Mouse (Mus musculus): ENCODE results near the gene Ankrd13d. TPM values are rescaled to one million over a fixed set of nuclear protein-coding genes. Genes with fewer than 3 reads are reported as not detected.
"Not testable (repeated sequence)": the region's sequence is repeated elsewhere in the genome, so short reads cannot be mapped to it uniquely, and the experiment has no call there.

Gene Ankrd13d
- total RNA-seq, 2 experiments from 2014 or later = 2.2 to 2.6 TPM

GRCm38 (mm10) chr19:4264171-4264780 lies 18.7 kb downstream of the Ankrd13d start:
- no peak for DNase-seq (ENCODE audit: low spot score in 2 of 2)

- DNase-seq (ENCODE audit: low spot score in 2 of 2) = no peak
Observed at GRCm38 (mm10) chr19:4263702-4264101, 19.2 kb downstream of the Ankrd13d start.

DNA sequence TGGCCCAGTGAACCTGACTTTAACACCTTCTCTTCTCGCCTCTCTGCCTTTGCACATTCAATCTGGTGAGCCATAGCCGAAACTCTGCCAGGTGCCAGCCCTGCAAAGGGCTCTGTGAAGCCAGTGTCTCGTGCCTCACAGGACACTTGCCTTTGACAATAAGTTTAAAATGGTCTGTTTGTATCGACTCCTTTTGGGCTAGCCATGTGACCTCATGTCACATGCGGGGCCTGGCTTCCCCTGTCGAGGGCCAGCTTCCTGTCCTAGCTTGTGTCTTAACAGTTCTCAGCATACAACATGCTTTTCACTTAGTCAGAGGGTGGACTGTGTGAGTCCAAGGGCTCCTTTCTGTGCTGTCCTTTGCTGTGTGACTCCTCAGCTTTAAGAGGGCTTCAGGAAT lies 20.2 kb downstream of the Ankrd13d start:
- DNase-seq (ENCODE audit: low spot score in 2 of 2) = no peak

DNA sequence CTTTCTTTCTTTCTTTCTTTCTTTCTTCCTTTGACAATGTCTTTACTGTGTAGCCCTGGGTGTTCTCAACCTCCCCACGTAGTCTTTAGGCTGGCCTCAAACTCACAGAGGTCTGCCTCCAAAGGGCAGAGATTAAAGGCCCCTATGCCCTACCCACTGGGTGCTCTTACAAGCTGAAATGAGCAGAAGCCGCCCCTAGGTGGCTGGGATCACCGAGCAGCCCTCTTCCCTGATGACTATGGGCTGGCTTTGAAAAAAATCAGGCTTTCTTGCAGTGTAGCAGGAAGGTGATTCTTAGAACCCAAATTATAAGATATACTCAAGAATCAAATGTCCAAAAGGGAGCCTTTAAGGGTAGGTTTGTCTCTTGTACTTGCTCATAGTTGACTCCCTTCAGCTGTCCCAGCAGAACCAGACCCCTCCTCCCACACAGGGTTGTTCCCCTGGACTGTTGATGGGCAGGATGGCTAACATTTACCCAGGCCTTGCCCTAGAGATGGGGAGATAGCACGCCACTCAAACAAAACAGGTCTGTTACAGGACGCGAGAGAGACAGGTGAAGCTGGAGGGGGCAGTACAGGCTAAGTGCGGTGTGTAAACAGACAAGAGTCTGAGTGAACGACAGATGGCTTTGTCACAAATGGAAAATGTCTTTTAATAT lies 21.8 kb downstream of the Ankrd13d start:
- DNase-seq (ENCODE audit: low spot score in 2 of 2) = no peak

GRCm38 (mm10) chr19:4257897-4258252 lies 25.1 kb downstream of the Ankrd13d start:
- no peak for DNase-seq (ENCODE audit: low spot score in 2 of 2)

DNA sequence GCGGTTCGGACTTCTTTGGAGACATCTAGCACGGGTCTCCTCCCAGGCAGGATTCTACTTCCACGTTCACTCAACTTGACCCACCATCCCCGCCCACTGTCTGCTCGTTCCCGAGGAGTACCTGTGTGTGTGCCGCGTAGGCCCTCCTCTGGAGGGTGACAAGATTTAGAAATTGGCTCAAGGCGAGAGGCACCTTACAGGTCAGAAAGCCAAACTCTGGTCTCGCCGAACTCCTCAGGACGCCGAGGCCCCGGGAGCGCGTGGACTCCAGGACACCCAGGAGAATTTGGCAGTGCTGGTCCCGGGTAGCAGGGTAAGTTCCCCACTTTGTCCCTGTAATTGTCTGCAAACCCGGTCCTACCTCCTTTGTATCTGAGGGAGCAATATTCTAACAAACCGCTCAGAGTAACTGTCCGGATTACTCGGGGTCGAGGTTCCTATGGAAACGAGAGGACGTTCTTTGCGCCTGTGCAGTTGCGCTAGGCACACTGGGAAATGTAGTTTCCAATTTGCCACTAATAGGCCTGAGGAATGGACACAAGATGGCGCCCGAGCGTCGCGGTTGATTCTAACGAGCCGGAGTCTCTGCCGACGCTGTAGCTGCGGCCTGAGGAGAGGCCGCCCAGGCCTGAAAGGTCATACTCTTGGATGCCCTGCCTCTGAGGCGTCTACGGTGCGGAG lies 25.6 kb downstream of the Ankrd13d start:
- DNase-seq (ENCODE audit: low spot score in 2 of 2) = peak; percentile 81 to 92

- DNase-seq (ENCODE audit: low spot score in 2 of 2) = no peak
Observed at GRCm38 (mm10) chr19:4255583-4256162, 27.3 kb downstream of the Ankrd13d start.

DNA sequence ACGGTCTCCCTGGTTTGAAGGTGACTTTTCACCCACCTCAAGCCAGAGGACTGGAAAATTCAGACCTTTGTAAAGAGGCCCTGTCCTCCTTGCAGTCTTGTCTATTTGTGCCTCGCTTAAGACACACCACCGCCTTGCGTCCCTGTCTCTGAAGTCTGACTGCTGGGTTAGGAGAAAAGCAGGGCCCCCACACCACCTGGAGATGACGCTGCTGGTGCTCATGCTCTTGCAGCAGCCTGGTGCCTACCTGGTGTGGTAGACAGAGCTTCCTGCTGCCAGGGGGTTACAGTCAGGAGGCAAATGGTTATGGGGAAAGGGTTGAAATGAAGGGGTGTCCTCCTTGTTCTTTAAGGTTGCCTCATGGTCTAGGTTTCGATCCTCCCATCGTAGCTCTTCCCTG lies 28.7 kb downstream of the Ankrd13d start:
- no peak for DNase-seq (ENCODE audit: low spot score in 2 of 2)

DNA sequence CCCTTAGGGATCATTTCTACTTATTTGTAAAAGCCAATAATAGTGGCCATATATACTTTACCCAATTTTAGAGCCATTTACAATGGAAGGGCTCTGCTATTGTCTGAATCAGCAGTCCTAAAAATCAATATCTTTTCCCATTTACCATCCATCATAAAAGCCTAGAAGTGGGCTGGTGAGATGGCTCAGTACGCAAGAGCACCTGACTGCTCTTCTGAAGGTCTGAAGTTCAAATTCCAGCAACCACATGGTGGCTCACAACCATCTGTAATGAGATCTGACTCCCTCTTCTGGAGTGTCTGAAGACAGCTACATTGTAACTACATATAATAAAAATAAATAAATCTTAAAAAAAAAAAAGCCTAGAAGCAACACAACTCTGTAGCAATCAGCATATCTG lies 34.3 kb downstream of the Ankrd13d start:
- DNase-seq (ENCODE audit: low spot score in 2 of 2) = not testable (repeated sequence)

DNA sequence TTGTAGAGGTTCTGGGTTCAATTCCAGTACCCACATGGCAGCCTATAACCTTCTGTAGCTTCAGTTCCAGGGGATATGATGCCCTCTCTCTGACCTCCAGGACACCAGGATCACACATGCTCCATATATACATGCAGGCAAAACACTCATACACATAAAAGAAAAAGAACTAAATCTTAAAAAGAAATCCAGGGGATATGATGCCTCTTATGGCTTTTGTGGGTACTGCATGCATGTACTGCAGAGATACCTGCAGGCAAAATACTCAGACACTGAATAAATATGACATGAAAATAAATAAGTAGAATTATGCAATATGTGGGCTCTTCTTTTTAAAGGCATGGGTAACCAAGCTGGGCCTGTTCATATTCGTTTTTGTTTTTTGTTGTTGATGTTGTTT lies 35.9 kb downstream of the Ankrd13d start:
- no peak for DNase-seq (ENCODE audit: low spot score in 2 of 2)

GRCm38 (mm10) chr19:4244775-4245174 lies 38.2 kb downstream of the Ankrd13d start:
- DNase-seq (ENCODE audit: low spot score in 2 of 2) = no peak

DNA sequence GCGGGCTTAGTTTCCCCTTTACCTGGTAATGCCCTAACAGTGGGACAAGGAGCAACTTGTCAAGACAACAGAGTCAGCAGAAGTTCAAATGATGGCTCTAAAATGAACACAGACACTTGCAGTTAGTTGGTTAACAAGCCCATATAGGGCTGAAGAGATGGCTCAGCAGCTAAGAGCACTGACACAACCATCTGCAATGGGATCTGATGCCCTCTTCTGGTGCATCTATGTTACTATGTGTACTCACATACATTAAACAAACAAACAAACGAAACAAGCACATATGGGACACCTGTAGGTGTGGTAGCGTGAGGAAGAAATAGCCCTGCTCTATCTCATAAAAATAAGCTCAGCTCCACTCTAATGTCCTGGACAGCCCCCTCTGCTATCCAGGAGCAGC lies 40.5 kb downstream of the Ankrd13d start:
- no peak for DNase-seq (ENCODE audit: low spot score in 2 of 2)

- no peak for DNase-seq (ENCODE audit: low spot score in 2 of 2)
Observed at GRCm38 (mm10) chr19:4240247-4240668, 42.7 kb downstream of the Ankrd13d start.

DNA sequence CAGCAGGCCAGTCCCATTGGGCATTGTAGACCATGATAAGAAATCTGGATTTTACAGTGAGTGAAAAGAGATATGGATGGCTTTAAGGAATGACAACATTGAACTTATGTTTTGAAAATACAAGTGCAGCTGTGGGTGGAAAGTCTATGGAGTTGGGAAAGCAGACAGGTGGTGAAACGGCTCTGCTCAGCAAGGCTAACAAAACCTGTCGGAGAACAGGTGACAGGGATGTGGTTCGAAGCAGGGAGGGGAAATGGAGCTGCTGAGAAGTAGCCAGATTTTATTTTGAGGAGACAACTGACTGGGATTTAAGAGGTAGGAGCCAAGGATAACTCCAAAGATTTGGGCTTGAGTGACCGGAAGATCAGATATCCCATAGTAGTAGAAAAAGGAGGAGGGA lies 48.4 kb downstream of the Ankrd13d start:
- no peak for DNase-seq (ENCODE audit: low spot score in 2 of 2)

GRCm38 (mm10) chr19:4232651-4233050 lies 50.3 kb downstream of the Ankrd13d start:
- DNase-seq (ENCODE audit: low spot score in 2 of 2) = no peak

GRCm38 (mm10) chr19:4232186-4232572 lies 50.8 kb downstream of the Ankrd13d start:
- no peak for DNase-seq (ENCODE audit: low spot score in 2 of 2)

- DNase-seq (ENCODE audit: low spot score in 2 of 2) = peak; percentile 95 to 97
Observed at GRCm38 (mm10) chr19:4231253-4232185, 51.4 kb downstream of the Ankrd13d start, which contains the start of gene Pold4. Gene Pold4, plus strand, starts transcription at chr19:4231899.

DNA sequence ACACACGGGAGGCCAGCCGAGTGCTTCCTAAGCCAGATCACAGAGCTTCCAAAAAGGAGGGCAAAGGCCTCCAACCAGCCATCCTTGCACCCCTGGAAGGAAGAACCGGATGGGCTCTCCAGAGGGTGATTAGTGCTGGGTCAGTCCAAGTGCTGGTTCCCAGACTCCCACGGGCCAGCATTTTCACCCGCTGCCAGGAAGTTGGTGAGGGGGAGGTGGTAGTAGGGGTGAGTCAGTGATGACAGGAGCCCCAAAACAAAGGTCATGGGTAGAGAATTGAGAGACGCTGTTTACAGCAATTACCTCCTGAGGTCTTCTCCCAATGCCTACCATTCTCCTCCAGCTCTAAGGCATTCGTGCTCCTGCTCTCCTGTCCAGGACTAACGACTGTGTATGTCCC lies 52.5 kb downstream of the Ankrd13d start:
- no peak for DNase-seq (ENCODE audit: low spot score in 2 of 2)

GRCm38 (mm10) chr19:4229451-4230076 lies 53.4 kb downstream of the Ankrd13d start:
- no peak for DNase-seq (ENCODE audit: low spot score in 2 of 2)

DNA sequence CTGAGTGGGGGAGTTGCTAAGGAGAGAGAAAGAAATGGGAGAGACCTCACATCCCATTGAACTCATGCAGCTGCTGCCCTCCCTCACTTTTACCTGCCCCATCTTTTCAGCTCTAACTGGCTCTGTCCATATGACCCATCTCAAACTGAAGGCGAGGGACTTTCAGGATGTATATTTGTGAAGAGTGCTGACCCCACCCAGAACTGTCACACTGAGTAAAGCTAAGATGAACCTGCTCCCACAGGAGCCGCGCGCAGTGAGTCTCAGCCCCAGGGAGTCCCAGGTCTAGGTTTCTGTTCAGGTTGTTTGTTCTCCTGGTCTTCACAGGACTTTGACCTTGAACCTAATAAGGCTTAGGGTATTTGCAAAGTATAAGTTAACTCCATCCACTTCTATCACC lies 54.0 kb downstream of the Ankrd13d start:
- DNase-seq (ENCODE audit: low spot score in 2 of 2) = no peak
